Mouse (Mus musculus) left cerebral cortex, postnatal 14 days (tissue): ENCODE data around the gene Hspb8. TPM values are rescaled to one million over a fixed set of nuclear protein-coding genes. Genes with fewer than 3 reads are reported as not detected.

Experiments
- DNase-seq, 2 experiments: peaks; one replicate each; pipeline ENCODE4 v3.0.0; 2021 to 2022; ENCODE audit warnings: low spot score in 2 of 2, mixed read lengths in 1 of 2
- intact Hi-C: fragments of 180-260 bp; cut with DNase I; formaldehyde crosslinking; loops from one replicate; pipeline ENCODE4 v1.15.1; 2025
- long read RNA-seq, 2 experiments: library from polyadenylated mRNA; stranded (forward); transcript quantifications; one replicate each; pipeline ENCODE4 v2.0.0; 2021
- total RNA-seq, 2 experiments: library from RNA; stranded (reverse); gene quantifications; 2 replicates each; pipeline ENCODE4 v1.2.3; 2021

Gene Hspb8
- total RNA-seq, result 1 to 10 TPM; 6.1 to 7.2 TPM
- long read RNA-seq, experiment 1, transcript Hspb8-201 (3 exons, 1,816 nt), result major isoform, 13 of 13 reads
- long read RNA-seq, experiment 1, partial matches to known transcripts, result 0 of 13 reads
- long read RNA-seq, experiment 1, other reads (novel, unspliced or antisense), result 0 of 13 reads
- long read RNA-seq, experiment 2, transcript Hspb8-201 (3 exons, 1,816 nt), result major isoform, 10 of 11 reads
- long read RNA-seq, experiment 2, partial matches to known transcripts, result 0 of 11 reads
- long read RNA-seq, experiment 2, other reads (novel, unspliced or antisense), result 1 of 11 reads

DNA sequence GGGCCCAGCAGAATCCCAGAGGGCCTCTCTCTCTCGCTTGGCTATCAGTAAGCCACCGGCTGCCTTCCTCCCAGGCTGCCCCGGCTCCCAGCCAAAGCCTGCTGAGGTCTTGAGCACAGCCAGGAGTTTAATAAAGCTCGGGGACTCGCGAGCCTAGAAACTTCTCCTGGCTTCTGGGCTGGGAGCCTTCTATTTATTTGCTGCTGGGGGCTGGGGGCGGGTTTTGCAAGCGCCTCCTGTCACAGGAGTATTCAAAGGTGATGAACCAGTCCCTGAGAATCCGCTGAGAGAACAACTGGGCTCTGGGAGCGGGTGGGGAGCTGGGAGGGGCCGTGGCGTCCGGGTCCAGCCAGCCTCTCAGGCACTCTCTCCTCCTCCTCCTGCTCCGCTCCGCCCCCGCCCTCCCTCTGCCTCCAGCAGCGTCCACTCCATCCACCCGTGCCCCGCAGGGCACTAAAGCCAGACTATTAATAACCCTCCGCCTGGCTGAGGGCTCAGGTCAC, at the start of gene Hspb8:
TSS of gene Hspb8 (minus strand) at position 166 of the 503 bp plus-strand sequence.
- intact Hi-C loops, result no loop called here
- DNase-seq, result peak in 1 of 2 experiments; percentile 49

DNA sequence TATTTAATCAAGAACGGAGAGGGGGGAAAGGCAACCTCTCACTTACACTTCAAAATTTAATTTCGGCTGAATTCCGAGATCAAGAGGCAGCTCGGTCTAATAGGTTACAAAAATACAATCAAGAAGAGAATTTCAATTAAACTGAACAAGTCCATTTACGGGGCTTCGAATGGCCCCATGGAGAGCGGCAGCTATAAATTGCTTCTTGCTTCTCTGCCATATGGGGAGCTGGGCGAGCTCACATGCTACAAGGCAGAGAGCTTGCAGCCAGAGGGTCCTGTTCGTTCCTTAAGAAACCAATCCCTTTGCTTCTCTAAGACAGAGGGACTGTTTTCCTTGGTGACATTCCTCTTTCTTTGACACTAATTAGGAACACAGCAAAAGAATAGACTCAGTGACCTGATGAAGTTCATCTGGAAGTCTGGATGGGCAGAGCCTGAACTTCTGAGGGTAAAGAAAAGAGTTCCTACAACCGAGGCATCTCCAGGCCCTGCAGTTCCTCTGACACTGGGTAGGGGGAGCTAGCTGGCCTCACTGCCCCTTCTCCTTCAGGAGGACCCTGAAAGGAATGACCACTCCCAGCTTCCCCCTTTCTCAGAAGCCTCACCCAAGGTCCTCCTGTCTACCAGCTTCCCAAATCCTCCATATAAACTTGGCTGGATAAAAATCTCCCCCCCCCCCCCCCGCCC, 38.8 kb upstream of the Hspb8 start:
- intact Hi-C loops, result no loop called here
- DNase-seq, result no peak

GRCm38 (mm10) chr5:116459970-116460369, 37.3 kb upstream of the Hspb8 start:
- intact Hi-C loops, result no loop called here
- peak; percentile 49 to 81 for DNase-seq

DNA sequence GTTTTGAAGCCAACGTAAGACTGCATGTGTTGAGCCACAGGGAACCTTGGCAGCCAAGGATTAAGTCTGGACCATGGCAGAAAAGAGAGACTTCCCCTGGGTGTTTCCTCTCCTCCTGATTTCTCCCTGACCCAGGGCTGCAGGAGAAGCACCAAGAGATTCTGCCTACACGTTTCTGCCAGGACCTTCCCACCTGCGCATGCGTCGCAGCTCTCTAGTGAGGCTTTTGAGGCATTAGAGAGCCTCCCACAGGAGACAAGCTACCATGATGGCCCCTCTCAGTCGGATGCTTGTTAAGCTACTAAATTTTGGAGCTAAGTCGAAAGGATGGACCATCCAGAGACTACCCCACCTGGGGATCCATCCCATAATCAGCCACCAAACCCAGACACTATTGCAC, 35.1 kb upstream of the Hspb8 start:
- intact Hi-C loops, result no loop called here
- DNase-seq, result no peak

GRCm38 (mm10) chr5:116456796-116457515, 34.3 kb upstream of the Hspb8 start:
- intact Hi-C loops, result no loop called here
- no peak for DNase-seq

DNA sequence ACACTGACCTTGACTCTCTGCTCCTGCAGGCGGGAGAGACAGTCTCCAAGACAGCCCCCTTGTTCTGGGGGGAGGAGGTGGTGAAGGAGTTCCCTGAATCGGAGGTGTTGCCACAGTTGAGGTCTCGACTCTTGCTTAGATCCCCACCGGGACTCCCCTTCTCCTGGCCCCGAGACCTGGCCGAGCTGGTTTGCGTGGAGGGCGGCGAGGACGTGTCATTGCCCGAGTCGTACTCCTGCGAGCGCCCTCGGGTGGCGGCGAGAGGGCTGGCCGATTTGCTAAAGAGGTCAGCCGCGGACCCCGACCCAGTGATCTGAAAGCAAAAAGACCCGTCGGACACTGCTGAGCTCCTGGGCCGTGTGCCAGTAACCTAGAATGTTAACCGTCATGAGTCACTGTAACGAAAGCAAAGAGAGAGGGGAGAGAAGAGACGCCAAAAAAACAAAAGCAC, 30.8 kb upstream of the Hspb8 start:
- peak in 1 of 2 experiments; percentile 43 for DNase-seq
- intact Hi-C loops, result loop anchor here (5.0 kb wide), 2 partner anchors 66 to 221 kb away; no protein-coding TSS in a partner anchor

GRCm38 (mm10) chr5:116450901-116451300, 28.2 kb upstream of the Hspb8 start:
- DNase-seq, result no peak
- intact Hi-C loops, result loop anchor here (5.0 kb wide), 2 partner anchors 64 to 219 kb away; no protein-coding TSS in a partner anchor

DNA sequence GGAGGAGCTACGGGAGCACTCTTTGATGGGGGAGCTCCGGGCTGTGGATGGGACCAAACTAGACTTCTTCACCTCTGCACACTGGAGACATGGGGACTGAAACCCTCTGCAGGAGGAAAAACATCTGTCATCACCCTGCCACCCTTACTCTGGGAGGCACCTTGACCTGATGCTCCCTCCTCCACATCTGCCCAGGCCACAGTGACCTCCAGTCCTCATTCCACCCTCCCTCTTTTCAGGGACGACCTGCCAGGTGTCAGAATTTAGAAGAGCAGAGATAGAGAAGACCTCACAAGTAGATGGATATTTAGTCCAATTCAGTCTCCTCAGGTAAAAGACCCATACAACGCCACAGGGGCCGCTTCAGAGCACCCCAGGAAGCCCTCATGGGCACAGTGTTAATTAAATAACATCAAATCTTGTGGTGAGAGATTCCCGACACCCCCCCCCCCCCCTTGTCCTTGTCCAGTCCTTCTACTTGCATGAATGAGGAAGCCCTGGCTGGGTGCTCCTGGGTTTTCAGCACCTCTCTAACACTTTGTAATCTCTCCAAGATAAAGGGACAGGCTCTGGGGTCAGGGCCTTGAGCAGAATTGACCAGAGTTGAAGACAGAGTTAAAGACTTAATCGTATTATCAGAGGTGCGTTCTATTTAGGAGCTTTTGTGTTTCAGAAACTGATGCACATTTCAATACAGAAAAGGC, 27.0 kb upstream of the Hspb8 start:
- intact Hi-C loops, result loop anchor here (5.0 kb wide), 2 partner anchors 62 to 217 kb away; no protein-coding TSS in a partner anchor
- DNase-seq, result no peak

DNA sequence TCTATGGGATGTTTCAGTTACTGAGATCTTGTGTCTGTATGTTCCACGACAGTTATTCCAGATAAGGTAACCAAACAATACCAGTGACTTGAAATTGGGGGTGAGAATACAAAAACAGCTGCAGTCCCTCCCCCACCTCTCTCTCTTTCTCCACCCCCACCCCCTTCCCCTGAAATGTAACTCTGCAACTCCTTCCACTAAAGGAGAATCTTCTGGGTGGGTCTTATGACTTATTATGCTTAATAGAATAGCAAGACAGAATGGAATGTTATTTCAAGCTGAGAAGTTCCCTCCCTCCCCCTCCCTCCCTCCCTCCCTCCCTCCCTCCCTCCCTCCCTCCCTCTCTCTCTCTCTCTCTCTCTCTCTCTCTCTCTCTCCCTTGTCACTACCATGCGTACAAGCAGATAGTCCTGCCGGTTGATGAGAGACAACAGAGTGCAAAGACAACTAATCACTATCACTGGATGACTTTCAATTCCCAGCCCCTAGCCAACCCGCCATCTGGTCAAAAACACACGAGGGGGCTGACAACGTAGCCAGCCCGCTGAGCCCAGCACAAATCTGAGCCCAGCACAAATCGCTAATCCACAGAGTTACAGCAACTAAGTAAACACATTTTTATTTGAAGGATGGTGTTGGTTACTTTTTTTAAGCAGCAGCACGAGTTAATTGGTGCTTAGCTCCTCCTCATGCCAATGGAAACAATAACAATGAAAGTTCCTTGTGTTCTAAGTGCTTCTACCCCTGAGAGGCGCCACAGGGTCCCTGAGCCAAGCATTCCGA, 25.9 kb upstream of the Hspb8 start:
- no peak for DNase-seq
- intact Hi-C loops, result no loop called here

DNA sequence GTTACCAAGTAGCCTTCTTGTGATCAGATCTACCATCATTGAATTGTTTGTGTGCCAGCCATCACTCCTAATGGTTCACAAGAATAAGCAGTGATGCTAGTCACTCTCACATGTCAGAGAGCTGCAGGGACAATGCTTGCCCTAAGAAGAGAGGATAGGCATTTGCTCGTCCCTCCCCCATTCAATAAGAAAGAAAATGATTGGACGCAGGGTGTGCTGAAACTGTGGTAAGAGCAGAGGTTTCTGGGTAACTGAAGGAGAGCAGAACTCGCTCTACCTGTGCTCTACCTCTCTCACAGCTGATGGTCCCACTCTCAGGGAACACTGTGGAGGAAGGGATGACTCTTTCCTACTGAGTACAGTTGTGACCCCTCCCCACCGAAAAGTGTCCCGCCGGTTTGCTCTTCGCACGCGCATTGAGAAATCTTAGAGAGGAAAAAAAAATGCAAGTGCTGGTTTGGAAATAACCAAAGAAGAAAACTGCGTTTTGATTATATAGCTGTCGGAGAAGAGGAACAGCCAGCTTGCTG, 25.2 kb upstream of the Hspb8 start:
- DNase-seq, result no peak
- intact Hi-C loops, result no loop called here

DNA sequence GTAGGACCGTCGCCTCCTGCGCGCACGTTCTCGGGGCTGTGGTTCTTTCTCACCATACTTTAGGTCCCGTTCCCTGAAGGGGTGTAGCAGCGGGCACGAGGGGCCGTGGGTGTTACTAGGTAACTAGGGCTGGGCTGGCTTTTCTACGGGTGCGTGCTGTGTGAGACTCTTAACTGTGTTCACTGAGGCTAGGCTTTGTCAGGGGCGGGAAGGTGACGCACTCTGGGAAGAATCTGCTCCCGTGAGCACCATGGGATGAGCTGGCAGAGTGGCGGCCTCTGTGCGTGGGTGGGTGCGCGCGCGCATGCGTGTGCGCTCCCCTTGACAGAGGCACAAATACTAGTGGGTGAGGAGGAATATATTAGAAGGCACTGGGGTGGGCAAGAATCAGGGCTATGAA, 23.9 kb upstream of the Hspb8 start:
- peak; percentile 43 to 47 for DNase-seq
- intact Hi-C loops, result no loop called here

DNA sequence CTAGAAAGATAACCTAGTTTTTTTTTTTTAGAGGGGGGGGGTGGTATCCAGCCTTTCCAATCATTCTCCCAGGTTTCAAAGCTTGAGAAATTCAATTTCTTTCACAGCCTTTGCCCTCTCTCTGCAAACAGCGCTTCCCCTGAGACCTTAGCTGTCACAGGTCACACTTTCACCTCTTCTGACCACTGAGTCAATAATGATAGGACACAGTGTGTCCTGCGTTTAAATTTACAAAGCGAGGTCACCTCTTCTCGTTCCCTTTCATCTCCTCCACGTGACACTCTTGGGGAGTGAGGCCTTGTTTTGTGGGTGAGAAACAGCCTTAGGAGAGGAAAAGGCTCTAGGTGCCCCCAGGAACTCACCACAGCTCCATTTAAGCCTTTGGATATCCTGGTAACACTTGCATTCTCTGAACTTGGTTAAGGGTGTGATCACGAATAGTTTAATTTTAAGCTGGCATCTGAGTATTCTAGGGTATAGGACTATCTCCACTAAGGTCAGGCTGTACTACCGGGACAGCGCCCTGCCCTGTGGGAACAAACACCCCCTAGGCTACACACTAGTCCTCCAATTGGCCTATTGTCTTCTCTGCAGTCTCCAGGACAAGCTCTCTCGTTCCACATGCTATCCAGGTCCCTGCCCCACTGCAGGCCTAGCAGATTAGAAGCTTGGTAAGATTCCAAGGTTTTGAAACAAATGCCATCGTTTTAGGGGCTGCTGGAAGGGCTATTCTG, 23.1 kb upstream of the Hspb8 start:
- no peak for DNase-seq
- intact Hi-C loops, result no loop called here

DNA sequence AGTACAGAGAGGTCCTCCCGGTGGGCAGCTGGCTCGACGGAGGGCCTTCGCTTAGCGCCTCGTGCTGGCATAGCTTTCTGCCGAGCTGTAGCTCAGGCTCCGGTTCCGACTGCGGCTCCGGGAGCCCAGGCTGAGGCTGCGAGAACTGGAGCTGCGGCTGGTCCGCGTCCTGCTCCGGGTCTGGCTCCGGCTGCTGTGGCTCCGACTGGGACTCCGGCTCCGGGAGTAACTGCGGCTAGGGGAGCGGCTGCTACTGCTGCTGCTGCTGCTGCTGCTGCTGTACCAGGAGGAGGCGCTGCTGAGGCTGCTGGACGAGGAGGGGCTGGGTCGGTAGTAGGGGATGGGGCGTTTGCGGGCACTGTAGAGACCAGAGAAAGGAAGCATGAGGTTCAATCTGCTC, 21.9 kb upstream of the Hspb8 start:
- DNase-seq, result no peak
- intact Hi-C loops, result no loop called here

DNA sequence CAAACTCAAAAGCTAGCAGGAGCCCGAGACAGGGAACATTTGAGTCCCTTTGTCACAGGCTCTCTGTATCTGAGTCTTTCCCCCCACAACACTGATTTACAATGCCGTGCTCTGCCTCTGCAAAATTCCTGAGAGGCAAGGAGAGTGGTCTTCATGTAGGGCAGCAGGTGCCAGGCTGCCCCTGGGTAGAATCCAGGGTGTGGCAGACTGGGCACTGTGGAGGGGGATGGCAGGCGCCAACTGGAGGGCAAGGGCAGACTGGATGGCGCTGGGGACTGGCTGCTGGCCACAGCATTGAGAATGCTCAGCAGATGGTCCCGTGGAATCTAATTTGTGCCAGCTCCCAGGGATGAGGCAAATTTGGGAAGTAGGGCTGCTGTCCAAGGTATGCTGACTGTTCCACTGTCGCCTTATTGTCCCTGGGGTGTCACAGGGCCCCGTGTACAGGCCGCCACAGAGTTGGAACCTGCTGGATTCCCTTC, 20.8 kb upstream of the Hspb8 start:
- intact Hi-C loops, result no loop called here
- peak; percentile 52 to 70 for DNase-seq

GRCm38 (mm10) chr5:116442697-116443458, 20.2 kb upstream of the Hspb8 start:
- intact Hi-C loops, result no loop called here
- peak; percentile 67 to 77 for DNase-seq

DNA sequence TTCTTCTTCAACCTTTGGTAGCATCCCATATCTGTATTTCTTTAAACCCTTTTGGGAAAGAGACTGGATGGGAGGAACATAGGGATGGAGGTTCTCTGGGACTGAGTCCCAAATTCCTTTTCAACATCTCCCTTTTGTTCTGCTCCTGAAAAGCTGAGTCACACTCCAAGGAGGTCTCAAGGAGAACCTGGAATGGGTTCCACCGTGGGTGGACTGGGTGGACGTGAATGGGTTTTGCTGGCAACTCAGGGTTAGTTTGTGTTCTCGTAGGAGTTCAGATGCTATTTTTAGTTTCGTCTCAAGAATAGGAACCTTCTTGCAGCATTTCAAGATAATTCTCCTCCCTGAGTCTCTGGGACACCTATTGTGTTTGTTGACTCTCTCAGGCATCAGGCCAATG, 17.6 kb upstream of the Hspb8 start:
- intact Hi-C loops, result no loop called here
- peak in 1 of 2 experiments; percentile 62 for DNase-seq

- no peak for DNase-seq
- intact Hi-C loops, result no loop called here
Measured at GRCm38 (mm10) chr5:116438328-116438727, 15.7 kb upstream of the Hspb8 start.
